Mouse (Mus musculus) embryonic facial prominence, embryonic 11.5 days (tissue): Measurements from ENCODE around the gene Als2cr12. TPM values are rescaled to one million over a fixed set of nuclear protein-coding genes. Genes with fewer than 3 reads are reported as not detected.

Experiments used
- ATAC-seq: fragments of 200-750 bp; cut with Nextera tagmentation; replicated peaks from 2 replicates; pipeline ENCODE4 v1.8.0; 2017; ENCODE audit warnings: low read depth; ENCODE audit not compliant: insufficient number of reproducible peaks, low FRiP score, low TSS enrichment
- DNase-seq: peaks from one replicate; pipeline ENCODE4 v3.0.0-alpha.2; 2015; ENCODE audit warnings: low spot score
- H3K27ac ChIP-seq: fragments of 300-500 bp; sonication (generic); replicated peaks from 2 replicates; pipeline ENCODE4 v1.5.1; 2014; ENCODE audit warnings: mild to moderate bottlenecking, low read depth, low read length, control low read depth
- H3K27me3 ChIP-seq: fragments of 300-500 bp; sonication (generic); 2 replicates; pipeline ENCODE4 v1.6.1; 2014; ENCODE audit warnings: mild to moderate bottlenecking, low read length, moderate library complexity, mixed read lengths; ENCODE audit not compliant: control insufficient read depth, insufficient read depth
- H3K36me3 ChIP-seq: fragments of 300-500 bp; sonication (generic); replicated peaks from 2 replicates; pipeline ENCODE4 v1.6.1; 2014; ENCODE audit warnings: low read depth, mild to moderate bottlenecking, low read length, moderate library complexity, mixed read lengths; ENCODE audit not compliant: control insufficient read depth, insufficient read depth
- H3K4me1 ChIP-seq: fragments of 300-500 bp; sonication (generic); 2 replicates; pipeline ENCODE4 v1.6.1; 2014; ENCODE audit warnings: low read length, mixed read lengths; ENCODE audit not compliant: control insufficient read depth, insufficient read depth
- H3K4me2 ChIP-seq: fragments of 300-500 bp; sonication (generic); 2 replicates; pipeline ENCODE4 v1.6.1; 2014; ENCODE audit warnings: low read depth, mild to moderate bottlenecking, control low read depth, low read length, moderate library complexity
- H3K4me3 ChIP-seq: fragments of 300-500 bp; sonication (generic); 2 replicates; pipeline ENCODE4 v1.5.1; 2014; ENCODE audit warnings: low read depth, low read length, control low read depth
- H3K9ac ChIP-seq: fragments of 300-500 bp; sonication (generic); replicated peaks from 2 replicates; pipeline ENCODE4 v1.6.1; 2014; ENCODE audit warnings: mild to moderate bottlenecking, control low read depth, low read length
- H3K9me3 ChIP-seq: fragments of 300-500 bp; sonication (generic); replicated peaks from 2 replicates; pipeline ENCODE4 v1.6.1; 2016; ENCODE audit warnings: mild to moderate bottlenecking, low read length, inconsistent platforms, mixed read lengths; ENCODE audit not compliant: control insufficient read depth
- WGBS: fragments of 180-500 bp; shearing (Covaris S2); extraction: QIAGEN DNeasy Blood & Tissue Kit; methylation state at CpG from one replicate; pipeline ENCODE4 v1.1.7; 2014; 5-methylcytosine and 5-hydroxymethylcytosine counted together
- polyA plus RNA-seq: library from polyadenylated mRNA; unstranded; fragments of >200 nt; fragmentation: Nextera tagmentation; extraction: Ambion mirVana; gene quantifications from 2 replicates; pipeline ENCODE4 v1.2.1, GENCODE M21; 2014

Gene Als2cr12
- polyA plus RNA-seq, 1 experiment from 2014 or later, result not detected

- no peak overlapping the region for H3K9ac ChIP-seq
- no peaks in the 10 kb centered on the region; the same call in 1 of the 2 replicates for H3K9me3 ChIP-seq
- H3K4me1 ChIP-seq, result no peaks in the 10 kb centered on the region
- H3K27ac ChIP-seq, result no peak overlapping the region
- H3K36me3 ChIP-seq, result no peaks in the 10 kb centered on the region
- 78% methylated on average over 3 of the region's 3 CpGs for WGBS
- H3K27me3 ChIP-seq, result no peaks in the 10 kb centered on the region
- DNase-seq (no peak), ATAC-seq (no peak)
- H3K4me3 ChIP-seq, result no peak overlapping the region
- H3K4me2 ChIP-seq, result no peak overlapping the region
Measured at GRCm38 (mm10) chr1:58621251-58621650, 74.5 kb downstream of the Als2cr12 start.

DNA sequence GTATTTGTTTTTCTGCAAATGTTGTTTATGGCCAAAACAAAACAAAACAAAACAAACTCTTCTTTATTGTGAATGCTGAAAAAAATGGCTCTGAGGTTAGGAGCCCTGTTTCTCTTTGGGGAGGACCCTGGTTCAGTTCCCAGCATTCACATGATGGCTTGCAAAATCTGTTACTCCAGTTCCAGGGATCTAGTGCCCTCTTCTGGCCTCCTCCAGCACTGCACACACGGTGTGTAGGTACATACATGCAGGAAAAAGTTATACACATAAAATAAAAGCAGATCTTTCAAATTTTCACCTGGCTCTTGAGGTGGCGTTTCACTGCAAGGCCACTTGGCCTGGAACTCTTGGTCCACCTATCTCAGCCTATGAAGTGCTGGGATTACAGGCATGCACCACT, 77.0 kb downstream of the Als2cr12 start:
- no peak overlapping the region for H3K9ac ChIP-seq
- WGBS, result 91% methylated on average over 2 of the region's 2 CpGs
- H3K4me2 ChIP-seq, result no peak overlapping the region
- no peak overlapping the region for H3K4me3 ChIP-seq
- no peak overlapping the region for H3K27ac ChIP-seq
- ATAC-seq (no peak), DNase-seq (no peak)
- H3K9me3 ChIP-seq, result no peaks in the 10 kb centered on the region; the same call in 1 of the 2 replicates
- H3K27me3 ChIP-seq, result no peaks in the 10 kb centered on the region
- H3K36me3 ChIP-seq, result no peaks in the 10 kb centered on the region
- no peaks in the 10 kb centered on the region for H3K4me1 ChIP-seq

- WGBS, result 78% methylated on average over 6 of the region's 6 CpGs
- H3K9me3 ChIP-seq, result no peaks in the 10 kb centered on the region; the same call in 1 of the 2 replicates
- ATAC-seq (no peak), DNase-seq (no peak)
- no peaks in the 10 kb centered on the region for H3K27me3 ChIP-seq
- no peak overlapping the region for H3K27ac ChIP-seq
- H3K4me1 ChIP-seq, result no peaks in the 10 kb centered on the region
- H3K4me2 ChIP-seq, result no peak overlapping the region
- no peaks in the 10 kb centered on the region for H3K36me3 ChIP-seq
- no peak overlapping the region for H3K4me3 ChIP-seq
- no peak overlapping the region for H3K9ac ChIP-seq
Measured at GRCm38 (mm10) chr1:58617978-58618668, 77.7 kb downstream of the Als2cr12 start.

GRCm38 (mm10) chr1:58617076-58617475, 78.7 kb downstream of the Als2cr12 start:
- no peak for DNase-seq

GRCm38 (mm10) chr1:58616176-58616575, 79.6 kb downstream of the Als2cr12 start:
- no peaks in the 10 kb centered on the region for H3K27me3 ChIP-seq
- DNase-seq (peak; percentile 30), ATAC-seq (no peak)
- H3K4me2 ChIP-seq, result no peak overlapping the region
- H3K27ac ChIP-seq, result no peak overlapping the region
- H3K9me3 ChIP-seq, result no peaks in the 10 kb centered on the region; the same call in 1 of the 2 replicates
- no peak overlapping the region for H3K4me3 ChIP-seq
- H3K36me3 ChIP-seq, result no peaks in the 10 kb centered on the region
- no peaks in the 10 kb centered on the region for H3K4me1 ChIP-seq
- 66% methylated on average over 3 of the region's 3 CpGs for WGBS
- no peak overlapping the region for H3K9ac ChIP-seq

More at GRCm38 (mm10) chr1:58617076-58617475, 78.7 kb downstream of the Als2cr12 start:
- Histone ChIP-seq H3K27me3 (no peaks in the 10 kb centered on the region), H3K4me2 (no peak overlapping the region), H3K27ac (no peak overlapping the region), H3K4me1 (no peaks in the 10 kb centered on the region), H3K9ac (no peak overlapping the region), H3K9me3 (no peaks in the 10 kb centered on the region; the same call in 1 of the 2 replicates), H3K4me3 (no peak overlapping the region), H3K36me3 (no peaks in the 10 kb centered on the region)
- 71% methylated on average over 5 of the region's 5 CpGs for WGBS
- no peak for ATAC-seq

GRCm38 (mm10) chr1:58615146-58615545, 80.6 kb downstream of the Als2cr12 start:
- DNase-seq, result no peak
- no peaks in the 10 kb centered on the region for H3K4me1 ChIP-seq
- no peak overlapping the region for H3K9ac ChIP-seq
- no peaks in the 10 kb centered on the region; the same call in 1 of the 2 replicates for H3K9me3 ChIP-seq
- H3K4me2 ChIP-seq, result no peak overlapping the region
- no peak overlapping the region for H3K27ac ChIP-seq
- H3K27me3 ChIP-seq, result no peaks in the 10 kb centered on the region
- no peak for ATAC-seq
- H3K36me3 ChIP-seq, result no peaks in the 10 kb centered on the region
- WGBS, result 87% methylated on average over 4 of the region's 4 CpGs
- no peak overlapping the region for H3K4me3 ChIP-seq

GRCm38 (mm10) chr1:58614424-58614823, 81.4 kb downstream of the Als2cr12 start:
- ATAC-seq, result no peak

DNA sequence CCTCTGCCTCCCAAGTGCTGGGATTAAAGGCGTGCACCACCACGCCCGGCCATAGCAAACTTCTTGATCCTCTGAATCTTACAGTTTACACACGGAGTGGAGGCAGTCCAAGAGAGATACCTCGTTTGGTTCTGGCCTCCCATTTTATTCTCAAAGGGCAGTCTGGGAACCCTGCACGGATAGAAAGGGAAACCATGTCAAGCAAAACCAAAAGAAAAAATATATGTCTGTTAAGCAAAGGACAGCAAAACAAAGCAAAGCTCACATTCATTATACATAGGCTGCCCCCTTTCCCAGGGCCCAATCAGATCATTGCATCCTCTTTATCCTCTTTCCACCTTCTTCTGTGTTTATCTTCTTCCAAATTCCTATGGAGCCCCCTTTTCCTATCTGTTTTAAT, 82.0 kb downstream of the Als2cr12 start:
- Histone ChIP-seq H3K36me3 (no peaks in the 10 kb centered on the region), H3K4me3 (no peak overlapping the region), H3K27me3 (no peaks in the 10 kb centered on the region), H3K27ac (no peak overlapping the region), H3K4me2 (no peak overlapping the region), H3K4me1 (no peaks in the 10 kb centered on the region), H3K9ac (no peak overlapping the region), H3K9me3 (no peaks in the 10 kb centered on the region; the same call in 1 of the 2 replicates)
- ATAC-seq, result no peak
- 82% methylated on average over 6 of the region's 6 CpGs for WGBS
- no peak for DNase-seq

More at GRCm38 (mm10) chr1:58614424-58614823, 81.4 kb downstream of the Als2cr12 start:
- no peak for DNase-seq
- Histone ChIP-seq H3K36me3 (no peaks in the 10 kb centered on the region), H3K9ac (no peak overlapping the region), H3K4me1 (no peaks in the 10 kb centered on the region), H3K27me3 (no peaks in the 10 kb centered on the region), H3K9me3 (no peaks in the 10 kb centered on the region; the same call in 1 of the 2 replicates), H3K4me2 (no peak overlapping the region), H3K27ac (no peak overlapping the region), H3K4me3 (no peak overlapping the region)
- WGBS, result 77% methylated on average over 3 of the region's 3 CpGs
